Mouse (Mus musculus): Measurements from ENCODE around the gene Baz2a. TPM values are rescaled to one million over a fixed set of nuclear protein-coding genes. Genes with fewer than 3 reads are reported as not detected.

Gene Baz2a
- polyA plus RNA-seq, 1 experiment: 39.0 TPM

- WGBS: 8% methylated on average over 19 of the region's 19 CpGs
- Histone ChIP-seq H3K4me3 (ENCODE audit: extremely low read depth, insufficient read depth, insufficient read length) (peak overlapping the region; percentile 97), H3K4me1 (ENCODE audit: control insufficient read depth, insufficient read depth, insufficient read length) (peaks cover 10% of the 10 kb centered on the region), H3K27me3 (ENCODE audit: control insufficient read depth, insufficient read depth, low read length) (no peaks in the 10 kb centered on the region), H3K27ac (ENCODE audit: insufficient read depth, low read length) (peak overlapping the region; percentile 97), H3K36me3 (ENCODE audit: control insufficient read depth, insufficient read depth, low read length) (peaks cover 6% of the 10 kb centered on the region)
- peak; percentile 79 to 93 for DNase-seq (ENCODE audit: low read depth in 1 of 2, low spot score in 2 of 2)
- TF ChIP-seq CTCF (IDR thresholded peaks at IDR 0.05; ENCODE audit: extremely low read depth, insufficient read depth, insufficient read length, insufficient replicate concordance): no peak
- TF ChIP-seq POLR2A (IDR thresholded peaks at IDR 0.05; ENCODE audit: low read depth, low read length): no peak
These were observed 3.1 kb downstream of the Baz2a start for GRCm38 (mm10) chr10:128094340-128094968.

GRCm38 (mm10) chr10:128095003-128095636 lies 3.7 kb downstream of the Baz2a start:
- no peak overlapping the region; the same call in 1 of the 2 replicates for H3K4me3 ChIP-seq (ENCODE audit: extremely low read depth, insufficient read depth, insufficient read length)
- no peak for TF ChIP-seq CTCF (IDR thresholded peaks at IDR 0.05; ENCODE audit: extremely low read depth, insufficient read depth, insufficient read length, insufficient replicate concordance)
- no peak for TF ChIP-seq POLR2A (IDR thresholded peaks at IDR 0.05; ENCODE audit: low read depth, low read length)
- no peaks in the 10 kb centered on the region for H3K27me3 ChIP-seq (ENCODE audit: control insufficient read depth, insufficient read depth, low read length)
- H3K4me1 ChIP-seq (ENCODE audit: control insufficient read depth, insufficient read depth, insufficient read length): peaks cover 10% of the 10 kb centered on the region
- peaks cover 1% of the 10 kb centered on the region; the same call in 1 of the 2 replicates for H3K36me3 ChIP-seq (ENCODE audit: control insufficient read depth, insufficient read depth, low read length)
- peak overlapping the region; percentile 32; the same call in 1 of the 2 replicates for H3K27ac ChIP-seq (ENCODE audit: insufficient read depth, low read length)
- DNase-seq (ENCODE audit: low read depth in 1 of 2, low spot score in 2 of 2): no peak
- 35% methylated on average over 9 of the region's 9 CpGs for WGBS

DNA sequence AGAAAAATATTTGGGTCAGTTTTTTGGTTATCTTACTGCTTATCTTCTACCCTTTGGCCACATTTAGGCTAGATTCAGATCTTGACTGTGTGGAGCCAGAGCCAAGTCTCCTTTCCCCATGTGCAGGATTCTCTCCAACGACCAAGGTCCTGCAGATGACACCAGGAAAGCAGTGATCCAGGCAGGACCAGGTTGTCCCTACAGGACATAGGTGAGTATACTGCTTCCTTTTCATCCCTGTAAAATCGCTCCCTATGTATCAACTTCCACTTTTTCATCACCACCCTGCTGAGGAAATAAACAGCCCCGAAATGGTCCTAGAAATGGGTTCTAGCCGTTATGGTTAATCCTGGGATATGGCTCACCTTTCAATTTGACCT lies 4.9 kb downstream of the Baz2a start:
- peaks cover 1% of the 10 kb centered on the region; the same call in 1 of the 2 replicates for H3K36me3 ChIP-seq (ENCODE audit: control insufficient read depth, insufficient read depth, low read length)
- no peaks in the 10 kb centered on the region for H3K27me3 ChIP-seq (ENCODE audit: control insufficient read depth, insufficient read depth, low read length)
- TF ChIP-seq CTCF (IDR thresholded peaks at IDR 0.05; ENCODE audit: extremely low read depth, insufficient read depth, insufficient read length, insufficient replicate concordance) (no peak), POLR2A (IDR thresholded peaks at IDR 0.05; ENCODE audit: low read depth, low read length) (no peak)
- 21% methylated on average over 4 of the region's 4 CpGs for WGBS
- peak overlapping the region; percentile 25 for H3K4me3 ChIP-seq (ENCODE audit: extremely low read depth, insufficient read depth, insufficient read length)
- H3K27ac ChIP-seq (ENCODE audit: insufficient read depth, low read length): peak overlapping the region; percentile 42; the same call in 1 of the 2 replicates
- no peak for DNase-seq (ENCODE audit: low read depth in 1 of 2, low spot score in 2 of 2)
- H3K4me1 ChIP-seq (ENCODE audit: control insufficient read depth, insufficient read depth, insufficient read length): peaks cover 10% of the 10 kb centered on the region

DNA sequence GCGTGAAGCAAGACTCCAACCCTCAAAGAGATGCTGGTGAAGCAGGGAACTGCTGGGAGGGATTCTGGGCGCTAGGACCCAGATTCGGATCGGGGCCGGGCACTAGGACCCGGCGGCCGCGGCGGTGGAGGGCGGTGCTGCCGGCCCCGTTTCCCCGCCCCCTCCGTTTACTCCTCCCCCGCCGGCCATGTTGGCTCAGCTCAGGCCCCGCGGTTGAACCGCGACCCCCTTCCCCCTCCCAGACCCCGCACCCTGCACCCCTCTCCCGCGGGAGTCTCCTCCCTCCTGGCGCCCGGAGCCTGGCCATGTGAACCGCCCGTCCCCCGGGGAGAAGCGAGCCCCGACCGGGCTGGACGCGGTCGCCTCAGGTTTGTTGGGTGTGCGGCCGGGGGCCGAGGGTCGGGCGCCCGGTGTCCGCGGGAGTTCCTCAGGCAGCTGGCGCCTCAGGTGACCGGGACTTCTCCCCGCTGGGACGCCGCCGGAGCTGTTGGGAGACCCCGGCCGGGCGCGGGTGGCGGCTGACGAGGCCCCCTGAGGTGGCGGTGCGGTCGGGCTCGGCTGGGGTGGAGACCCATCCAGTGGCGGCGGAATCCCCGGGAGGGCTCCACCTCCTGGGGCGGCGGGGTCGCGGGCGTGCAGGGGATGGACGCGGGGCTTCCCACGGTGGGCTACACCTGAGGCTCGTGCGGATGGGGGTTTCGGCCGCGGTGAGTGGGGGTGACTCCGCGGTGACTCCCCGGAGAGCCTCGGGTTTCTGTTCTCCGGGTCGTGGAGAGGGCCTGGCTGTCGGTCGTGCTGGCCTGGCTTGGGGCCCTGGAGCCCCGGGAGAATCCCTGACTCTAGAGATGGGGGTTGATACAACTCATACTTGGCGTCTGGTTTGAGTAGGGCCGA lies 5.6 kb downstream of the Baz2a start:
- peak in 1 of 2 experiments; percentile 77 for DNase-seq (ENCODE audit: low read depth in 1 of 2, low spot score in 2 of 2)
- H3K27ac ChIP-seq (ENCODE audit: insufficient read depth, low read length): peak overlapping the region; percentile 51
- H3K4me1 ChIP-seq (ENCODE audit: control insufficient read depth, insufficient read depth, insufficient read length): peaks cover 10% of the 10 kb centered on the region
- no peak for TF ChIP-seq POLR2A (IDR thresholded peaks at IDR 0.05; ENCODE audit: low read depth, low read length)
- TF ChIP-seq CTCF (IDR thresholded peaks at IDR 0.05; ENCODE audit: extremely low read depth, insufficient read depth, insufficient read length, insufficient replicate concordance): no peak
- H3K36me3 ChIP-seq (ENCODE audit: control insufficient read depth, insufficient read depth, low read length): peaks cover 1% of the 10 kb centered on the region; the same call in 1 of the 2 replicates
- H3K4me3 ChIP-seq (ENCODE audit: extremely low read depth, insufficient read depth, insufficient read length): peak overlapping the region; percentile 95
- H3K27me3 ChIP-seq (ENCODE audit: control insufficient read depth, insufficient read depth, low read length): no peaks in the 10 kb centered on the region
- WGBS: under 1% methylated on average over 84 of the region's 86 CpGs

- under 1% methylated on average over 13 of the region's 13 CpGs for WGBS
- H3K27ac ChIP-seq (ENCODE audit: insufficient read depth, low read length): peak overlapping the region; percentile 51
- peaks cover 1% of the 10 kb centered on the region; the same call in 1 of the 2 replicates for H3K36me3 ChIP-seq (ENCODE audit: control insufficient read depth, insufficient read depth, low read length)
- H3K4me3 ChIP-seq (ENCODE audit: extremely low read depth, insufficient read depth, insufficient read length): peak overlapping the region; percentile 95
- H3K27me3 ChIP-seq (ENCODE audit: control insufficient read depth, insufficient read depth, low read length): no peaks in the 10 kb centered on the region
- DNase-seq (ENCODE audit: low read depth in 1 of 2, low spot score in 2 of 2): peak in 1 of 2 experiments; percentile 42
- no peak for TF ChIP-seq CTCF (IDR thresholded peaks at IDR 0.05; ENCODE audit: extremely low read depth, insufficient read depth, insufficient read length, insufficient replicate concordance)
- TF ChIP-seq POLR2A (IDR thresholded peaks at IDR 0.05; ENCODE audit: low read depth, low read length): no peak
- peaks cover 10% of the 10 kb centered on the region for H3K4me1 ChIP-seq (ENCODE audit: control insufficient read depth, insufficient read depth, insufficient read length)
These were observed 6.2 kb downstream of the Baz2a start for GRCm38 (mm10) chr10:128097587-128097971.

DNA sequence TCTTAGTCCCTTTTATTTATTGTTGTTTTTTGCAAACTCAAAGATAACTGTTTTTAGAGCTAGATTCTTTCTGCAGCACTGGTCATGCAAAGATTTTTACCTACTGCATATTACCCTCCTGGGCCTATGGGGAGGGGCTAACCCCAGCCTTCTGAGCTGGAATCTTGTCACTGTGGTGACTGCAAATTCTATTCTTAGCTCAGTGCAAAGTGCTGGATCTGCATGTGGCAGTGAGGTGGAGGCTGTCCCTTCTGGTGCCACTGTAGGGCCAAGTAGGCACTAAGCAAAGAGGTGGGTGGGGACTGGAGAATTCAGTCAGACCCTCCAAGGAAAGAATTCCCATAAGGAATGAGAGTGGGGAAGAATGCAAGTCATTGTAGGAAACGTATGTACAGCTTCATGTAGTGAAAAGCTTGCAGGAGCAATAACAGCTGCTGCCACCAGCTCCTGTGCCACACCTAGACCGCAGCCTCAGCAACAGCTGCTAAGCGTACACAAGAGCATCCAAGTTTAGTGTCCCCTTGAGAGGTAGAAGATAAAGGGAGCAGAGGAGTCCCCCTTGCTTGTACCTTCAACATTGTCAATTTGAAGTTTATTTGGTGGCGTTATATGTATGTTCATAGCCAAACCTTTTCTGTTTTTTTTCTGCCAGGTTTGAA lies 18.9 kb downstream of the Baz2a start:
- peaks cover 37% of the 10 kb centered on the region for H3K36me3 ChIP-seq (ENCODE audit: control insufficient read depth, insufficient read depth, low read length)
- no peak overlapping the region for H3K27ac ChIP-seq (ENCODE audit: insufficient read depth, low read length)
- no peak overlapping the region for H3K4me3 ChIP-seq (ENCODE audit: extremely low read depth, insufficient read depth, insufficient read length)
- TF ChIP-seq POLR2A (IDR thresholded peaks at IDR 0.05; ENCODE audit: low read depth, low read length) (no peak), CTCF (IDR thresholded peaks at IDR 0.05; ENCODE audit: extremely low read depth, insufficient read depth, insufficient read length, insufficient replicate concordance) (no peak)
- no peak for DNase-seq (ENCODE audit: low read depth in 1 of 2, low spot score in 2 of 2)
- 93% methylated on average over 4 of the region's 4 CpGs for WGBS
- no peaks in the 10 kb centered on the region for H3K4me1 ChIP-seq (ENCODE audit: control insufficient read depth, insufficient read depth, insufficient read length)
- no peaks in the 10 kb centered on the region for H3K27me3 ChIP-seq (ENCODE audit: control insufficient read depth, insufficient read depth, low read length)
